Mouse (Mus musculus) retina, embryonic 14.5 days (tissue): Measurements from ENCODE around the gene Smad5.

Source experiments
- DNase-seq: peaks from one replicate; pipeline ENCODE4 v3.0.0-alpha.2; 2015; ENCODE audit warnings: low spot score

Smad5 gene

GRCm38 (mm10) chr13:56753192-56753951 is 50.6 kb downstream of the Smad5 start, which contains the start of gene Gm45623:
Gm45623 (minus strand) TSS chr13:56753827.
- DNase-seq, result no peak

- DNase-seq, result no peak
These were observed 53.1 kb downstream of the Smad5 start for GRCm38 (mm10) chr13:56755871-56756270.

GRCm38 (mm10) chr13:56757201-56757600 is 54.4 kb downstream of the Smad5 start:
- no peak for DNase-seq

DNA sequence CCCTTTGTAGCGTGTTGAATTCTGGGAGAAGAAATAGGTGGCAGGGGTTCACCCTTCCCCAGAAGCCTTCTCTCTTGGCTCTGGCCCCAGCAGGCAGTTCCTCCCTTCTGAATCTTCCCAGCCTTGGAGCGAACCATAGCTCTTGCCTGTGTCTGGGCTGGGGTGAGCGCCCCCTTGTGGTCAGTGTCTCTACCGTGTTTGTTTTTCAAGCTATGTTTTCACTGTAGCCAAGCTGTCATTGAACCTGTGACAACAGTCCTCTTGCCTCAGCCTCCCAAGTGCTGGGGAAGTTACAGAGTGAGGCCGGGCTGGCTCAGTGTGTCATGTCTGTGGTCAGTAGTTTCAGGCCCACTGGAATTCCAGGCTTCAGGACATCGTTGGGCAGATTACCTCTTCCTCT is 55.7 kb downstream of the Smad5 start:
- DNase-seq, result peak; percentile 82

GRCm38 (mm10) chr13:56762446-56763229 is 59.8 kb downstream of the Smad5 start:
- DNase-seq, result no peak

DNA sequence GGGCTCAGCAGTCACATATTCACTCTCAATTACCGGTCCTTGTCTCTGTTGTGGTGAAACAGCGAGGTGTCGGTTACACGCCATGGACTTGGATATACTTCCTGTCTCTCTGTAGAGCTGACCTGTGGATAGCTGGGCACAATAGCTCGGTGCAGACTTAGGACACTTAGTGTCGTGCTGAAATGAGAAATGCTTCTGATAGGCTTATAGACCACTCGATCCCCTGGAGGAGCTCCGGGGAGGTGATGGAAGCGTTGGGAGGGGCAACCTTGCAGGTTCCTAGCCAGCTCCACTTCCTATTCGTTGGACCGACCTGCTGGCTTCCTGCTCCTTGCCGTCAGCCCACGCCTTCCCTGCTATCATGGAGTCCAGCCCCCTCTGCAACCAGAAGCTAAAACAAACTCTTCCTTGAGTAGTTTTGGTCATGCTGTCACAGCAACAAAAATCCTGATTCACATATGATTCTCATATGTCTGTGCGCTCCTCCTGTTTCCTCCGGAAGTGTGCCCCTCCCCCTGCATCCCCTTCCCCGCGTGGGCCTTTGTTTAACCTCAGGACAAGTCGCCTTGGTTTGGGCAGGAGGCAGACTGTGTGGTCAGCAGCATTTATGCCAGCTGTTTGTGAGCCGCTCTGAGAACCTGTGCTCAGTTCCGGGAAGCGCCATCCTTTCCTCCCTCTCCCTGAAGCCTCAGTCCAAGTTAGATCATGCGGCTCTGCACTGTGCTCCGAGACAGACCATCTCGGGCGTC is 62.6 kb downstream of the Smad5 start:
- DNase-seq, result no peak

GRCm38 (mm10) chr13:56766211-56766610 is 63.4 kb downstream of the Smad5 start:
- no peak for DNase-seq

DNA sequence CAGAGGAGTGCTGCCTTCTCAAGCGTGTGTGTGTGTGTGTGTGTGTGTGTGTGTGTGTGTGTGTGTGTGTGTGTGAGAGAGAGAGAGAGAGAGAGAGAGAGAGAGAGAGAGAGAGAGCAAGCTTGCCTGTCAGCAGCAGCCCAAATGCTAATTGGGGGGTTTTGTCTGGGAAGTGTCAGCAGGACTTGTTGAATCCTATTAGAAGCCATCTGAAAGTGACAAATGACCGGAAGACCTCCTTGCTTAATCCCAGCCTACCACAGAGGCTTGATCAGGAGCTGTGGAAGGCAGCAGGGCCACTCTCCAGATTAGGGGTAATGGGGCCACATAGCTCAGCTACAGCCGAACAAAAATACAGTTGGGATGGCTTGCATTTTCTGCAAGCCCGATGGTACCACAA is 66.6 kb downstream of the Smad5 start:
- peak; percentile 72 for DNase-seq

GRCm38 (mm10) chr13:56770136-56770578 is 67.3 kb downstream of the Smad5 start:
- DNase-seq, result peak; percentile 63

GRCm38 (mm10) chr13:56770786-56771185 is 68.0 kb downstream of the Smad5 start:
- no peak for DNase-seq

- DNase-seq, result no peak
These were observed 69.8 kb downstream of the Smad5 start for GRCm38 (mm10) chr13:56772592-56772991.

DNA sequence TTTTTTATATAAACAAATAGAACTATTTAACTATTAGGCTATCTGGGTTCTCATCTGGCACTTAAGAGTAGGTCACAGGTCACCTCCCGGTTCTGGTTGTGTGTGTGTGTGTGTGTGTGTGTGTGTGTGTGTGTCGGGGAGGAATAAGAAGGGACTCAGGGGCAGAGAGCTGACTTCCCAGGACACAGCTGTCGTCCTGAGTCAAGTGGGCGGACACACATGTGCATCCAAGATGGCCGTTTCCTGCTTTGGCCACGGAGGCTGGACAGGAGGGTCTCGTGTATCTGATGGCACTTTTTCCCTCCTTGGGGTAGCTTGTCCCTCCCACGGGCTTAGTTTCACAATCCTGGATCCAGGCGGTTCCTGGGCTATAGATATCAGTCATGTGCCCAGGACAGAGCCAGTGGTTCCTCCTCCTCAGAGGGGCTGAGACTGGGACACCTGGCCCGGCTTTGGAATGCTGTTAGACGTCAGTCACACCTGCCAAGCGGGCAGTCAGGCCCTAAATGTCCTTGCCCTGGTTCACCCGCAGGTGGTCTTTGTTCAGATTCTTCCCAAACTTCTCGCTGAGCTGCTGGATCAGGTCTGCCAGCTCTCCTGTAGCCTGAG is 70.6 kb downstream of the Smad5 start:
- no peak for DNase-seq

GRCm38 (mm10) chr13:56774304-56774703 is 71.5 kb downstream of the Smad5 start:
- DNase-seq, result peak; percentile 73

- no peak for DNase-seq
These were observed 78.1 kb downstream of the Smad5 start for GRCm38 (mm10) chr13:56780746-56781469.

DNA sequence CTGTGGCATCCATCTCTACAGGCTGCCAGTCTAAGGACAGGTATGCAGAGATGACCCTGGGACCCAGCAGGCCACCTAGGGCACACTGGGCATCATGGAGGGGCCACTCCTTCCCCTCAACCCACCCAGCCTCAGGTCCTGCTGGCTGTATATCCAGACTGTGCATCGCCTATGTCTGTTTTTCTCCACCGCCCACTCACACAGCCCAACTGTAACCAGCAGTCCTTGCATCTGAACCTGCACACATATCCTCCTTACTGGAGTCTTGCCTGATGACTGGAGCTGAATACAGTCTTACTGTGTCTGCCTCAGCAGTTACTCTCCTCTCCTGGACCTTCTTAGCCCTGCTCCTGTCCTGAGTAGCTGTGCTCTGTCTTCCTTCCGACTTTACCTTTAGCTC is 78.9 kb downstream of the Smad5 start:
- DNase-seq, result no peak

- DNase-seq, result no peak
These were observed 79.8 kb downstream of the Smad5 start for GRCm38 (mm10) chr13:56782621-56783020.

GRCm38 (mm10) chr13:56790683-56791082 is 87.9 kb downstream of the Smad5 start:
- DNase-seq, result no peak
